Mouse (Mus musculus) ES-E14 (cell line): ENCODE results near the gene Snrpd2.

Source experiments
- MAFK ChIP-seq: IDR thresholded peaks from 2 replicates; pipeline ENCODE4 v1.6.1; 2014; ENCODE audit warnings: mild to moderate bottlenecking, low read depth, low read length, inconsistent platforms; ENCODE audit not compliant: insufficient read depth
- ZC3H11A ChIP-seq: IDR thresholded peaks from 2 replicates; pipeline ENCODE4 v1.6.1; 2012; ENCODE audit warnings: low read depth, mild to moderate bottlenecking, inconsistent platforms, low read length, borderline replicate concordance
- ZNF384 ChIP-seq: IDR thresholded peaks from 2 replicates; pipeline ENCODE4 v1.6.1; 2012; ENCODE audit warnings: low read depth, low read length, inconsistent platforms

GRCm38 (mm10) chr7:19179173-19179572 is 29.7 kb downstream of the Snrpd2 start:
- TF ChIP-seq ZC3H11A (no peak), MAFK (no peak), ZNF384 (no peak)
